Mouse (Mus musculus) left cerebral cortex, postnatal 4 days (tissue): ENCODE results near the gene Gm21738. TPM values are rescaled to one million over a fixed set of nuclear protein-coding genes. Genes with fewer than 3 reads are reported as not detected.
"Not testable (repeated sequence)": the region's sequence is repeated elsewhere in the genome, so short reads cannot be mapped to it uniquely, and the experiment has no call there.

Experiments used
- DNase-seq: peaks from one replicate; pipeline ENCODE4 v3.0.0-alpha.2; 2022
- intact Hi-C: fragments of 180-260 bp; cut with DNase I; formaldehyde crosslinking; loops from one replicate; pipeline ENCODE4 v1.15.1; 2025
- total RNA-seq, 2 experiments: library from RNA; stranded (reverse); gene quantifications; 2 replicates each; pipeline ENCODE4 v1.2.3; 2021

The Gm21738 gene
- total RNA-seq = under 1 TPM in 1 of 2 experiments, not detected in 1; 0.85 TPM

GRCm38 (mm10) chr14:19418830-19419229 is at the start of gene Gm21738:
TSS of gene Gm21738 (minus strand) at chr14:19418930.
- intact Hi-C loops, DNase-seq: not testable (repeated sequence)

GRCm38 (mm10) chr14:19383741-19384140 is 35.0 kb downstream of the Gm21738 start:
- DNase-seq, intact Hi-C loops: not testable (repeated sequence)

Other genes starting within 250 kb of the Gm21738 start
- gene Gm2244, start 131.0 kb upstream of the Gm21738 start, total RNA-seq = not detected
- gene Gm2237, start 166.2 kb upstream of the Gm21738 start, total RNA-seq = 10 to 100 TPM; 22.1 to 28.2 TPM
- gene Gm5458, start 183.7 kb upstream of the Gm21738 start, total RNA-seq = not detected